Mouse (Mus musculus) olfactory bulb, adult 2 months (tissue): ENCODE measurements around the gene Oasl1.
"Not testable (repeated sequence)": the region's sequence is repeated elsewhere in the genome, so short reads cannot be mapped to it uniquely, and the experiment has no call there.

Experiments
- CTCF ChIP-seq: fragments of 200-500 bp; IDR thresholded peaks from 2 replicates; pipeline ENCODE4 v1.5.1; 2012; ENCODE audit warnings: low read depth, mild to moderate bottlenecking, low read length, moderate library complexity; ENCODE audit not compliant: insufficient read depth
- POLR2A ChIP-seq: fragments of 200-500 bp; IDR thresholded peaks from 2 replicates; pipeline ENCODE4 v1.6.1; 2012; ENCODE audit warnings: mild to moderate bottlenecking, low read depth, low read length, moderate library complexity; ENCODE audit not compliant: insufficient read depth

DNA sequence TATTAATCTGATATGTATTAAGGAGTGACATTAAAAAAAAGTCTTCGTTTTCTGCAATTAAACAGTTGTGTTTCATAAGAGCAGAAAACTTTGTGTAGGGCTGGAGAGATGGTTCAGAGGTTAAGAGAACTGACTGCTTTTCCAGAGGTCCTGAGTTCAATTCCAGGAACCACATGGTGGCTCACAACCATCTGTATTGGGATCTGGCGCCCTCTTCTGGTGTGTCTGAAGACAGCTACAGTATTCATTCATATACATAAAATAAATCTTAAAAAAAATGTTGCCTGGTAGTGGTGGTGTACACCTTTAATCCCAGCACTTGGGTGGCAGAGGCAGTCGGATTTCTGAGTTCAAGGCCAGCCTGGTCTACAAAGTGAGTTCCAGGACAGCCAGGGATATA is 18.1 kb downstream of the Oasl1 start:
- TF ChIP-seq POLR2A, CTCF: not testable (repeated sequence)
